ENCODE assay signal across 8 mouse cellular contexts in genomic region chr8:124663874-124664230, GRCm38 (mm10). TPM values are rescaled to one million over a fixed set of nuclear protein-coding genes. Genes with fewer than 3 reads are reported as not detected.
DNase-seq lines count a peak whose midpoint lies in the region; ATAC-seq and TF ChIP-seq lines count a peak whose summit lies in the region.

No protein-coding gene starts in this region.

- peak overlapping the region; percentile 77 for H3K4me2 ChIP-seq in neural tube, embryonic 11.5 days (ENCODE audit: low read depth)
- H3K4me2 ChIP-seq in limb, embryonic 14.5 days (replicated peaks; ENCODE audit: low read depth, low read length, severe bottlenecking): peak overlapping the region; percentile 77
- H3K4me2 ChIP-seq in stomach, embryonic 15.5 days: peak overlapping the region; percentile 76

- H3K4me1 ChIP-seq in neural tube, embryonic 11.5 days (ENCODE audit: control insufficient read depth, insufficient read depth, low read length): peaks cover 12% of the 10 kb centered on the region; the same call in 1 of the 2 replicates
- H3K4me1 ChIP-seq in limb, embryonic 14.5 days (ENCODE audit: control insufficient read depth, insufficient read depth, low read length): peaks cover 31% of the 10 kb centered on the region
- H3K4me1 ChIP-seq in stomach, embryonic 15.5 days: peaks cover 30% of the 10 kb centered on the region

- 45% methylated on average over 4 of the region's 4 CpGs for WGBS in neural tube, embryonic 11.5 days
- WGBS in limb, embryonic 14.5 days: 38% methylated on average over 4 of the region's 4 CpGs
- 40% methylated on average over 4 of the region's 4 CpGs for WGBS in stomach, embryonic 15.5 days

- ATAC-seq in neural tube, embryonic 11.5 days (ENCODE audit: insufficient read depth, low FRiP score, low TSS enrichment): no peak
- no peak for ATAC-seq in limb, embryonic 14.5 days (ENCODE audit: low FRiP score, low read depth)
- ATAC-seq in stomach, embryonic 15.5 days (ENCODE audit: insufficient read depth, low FRiP score, low read depth): no peak

- H3K9me3 ChIP-seq in neural tube, embryonic 11.5 days (ENCODE audit: control insufficient read depth, low read length): no peaks in the 10 kb centered on the region
- H3K9me3 ChIP-seq in limb, embryonic 14.5 days (ENCODE audit: control insufficient read depth, low read length): no peaks in the 10 kb centered on the region
- H3K9me3 ChIP-seq in stomach, embryonic 15.5 days: no peaks in the 10 kb centered on the region

- H3K27ac ChIP-seq in neural tube, embryonic 11.5 days (ENCODE audit: low read depth, low read length): peak overlapping the region; percentile 70
- peak overlapping the region; percentile 88 for H3K27ac ChIP-seq in limb, embryonic 14.5 days (replicated peaks; ENCODE audit: low read depth, low read length)
- H3K27ac ChIP-seq in stomach, embryonic 15.5 days: peak overlapping the region; percentile 92

- H3K27me3 ChIP-seq in neural tube, embryonic 11.5 days (ENCODE audit: control insufficient read depth, insufficient read depth, low read length): no peaks in the 10 kb centered on the region
- H3K27me3 ChIP-seq in limb, embryonic 14.5 days (ENCODE audit: control insufficient read depth, insufficient read depth, low read length): no peaks in the 10 kb centered on the region
- H3K27me3 ChIP-seq in stomach, embryonic 15.5 days (replicated peaks): no peaks in the 10 kb centered on the region

- peak overlapping the region; percentile 84 for H3K9ac ChIP-seq in neural tube, embryonic 11.5 days (ENCODE audit: low read length)
- peak overlapping the region; percentile 89 for H3K9ac ChIP-seq in limb, embryonic 14.5 days (ENCODE audit: low read depth, low read length, severe bottlenecking)
- H3K9ac ChIP-seq in stomach, embryonic 15.5 days: no peak overlapping the region

- H3K4me3 ChIP-seq in neural tube, embryonic 11.5 days (ENCODE audit: low read depth, low read length): peak overlapping the region; percentile 76
- peak overlapping the region; percentile 89 for H3K4me3 ChIP-seq in limb, embryonic 14.5 days (replicated peaks; ENCODE audit: low read length)
- H3K4me3 ChIP-seq in stomach, embryonic 15.5 days (replicated peaks): peak overlapping the region; percentile 87

- no peak for TF ChIP-seq POLR2A in limb, embryonic 14.5 days (IDR thresholded peaks at IDR 0.05; ENCODE audit: borderline replicate concordance, extremely low read depth, insufficient read depth, insufficient read length)

- H3K36me3 ChIP-seq in neural tube, embryonic 11.5 days (ENCODE audit: control insufficient read depth, insufficient read depth, low read length): no peaks in the 10 kb centered on the region
- peaks cover 7% of the 10 kb centered on the region; the same call in 1 of the 2 replicates for H3K36me3 ChIP-seq in limb, embryonic 14.5 days (ENCODE audit: control insufficient read depth, insufficient read depth, low read length)
- no peaks in the 10 kb centered on the region for H3K36me3 ChIP-seq in stomach, embryonic 15.5 days

- DNase-seq in embryo, embryonic 10 days (ENCODE audit: low spot score): peak; percentile 29
- DNase-seq in embryo, embryonic 9.5 days (ENCODE audit: extremely low spot score): no peak
- DNase-seq in neural tube, embryonic 11.5 days (ENCODE audit: low spot score): no peak
- no peak for DNase-seq in neural tube, embryonic 10.5 days (ENCODE audit: extremely low spot score, low spot score)
- no peak for DNase-seq in limb, embryonic 14.5 days (ENCODE audit: low spot score)
- DNase-seq in cerebellum, adult 11 months: no peak
- DNase-seq in ovary, postnatal 10 days (ENCODE audit: low spot score): no peak

RNA-seq across cellular contexts. Expression of gene 2310022B05Rik, which starts 0.7 kb away (rescaled TPM):
- 33.0 and 34.3 TPM in 2 replicates for polyA plus RNA-seq in neural tube, embryonic 11.5 days (2014; fragmentation: Nextera tagmentation; extraction: Ambion mirVana)
- 89.4 and 105 TPM in 2 replicates for polyA plus RNA-seq in limb, embryonic 14.5 days (2012; rRNA removed)
- 50.7 and 53.9 TPM in 2 replicates for polyA plus RNA-seq in limb, embryonic 14.5 days (2014; fragmentation: Nextera tagmentation; extraction: Ambion mirVana)
- 25.1 and 26.5 TPM in 2 replicates for polyA plus RNA-seq in stomach, embryonic 15.5 days (2015; fragmentation: Nextera tagmentation; extraction: Ambion mirVana)

RNA-seq across cellular contexts. Expression of gene Ttc13, which starts 57.9 kb away (rescaled TPM):
- polyA plus RNA-seq in neural tube, embryonic 11.5 days (2014; fragmentation: Nextera tagmentation; extraction: Ambion mirVana): 57.7 and 61.2 TPM in 2 replicates
- polyA plus RNA-seq in limb, embryonic 14.5 days (2012; rRNA removed): 42.6 and 44.3 TPM in 2 replicates
- 46.5 and 46.9 TPM in 2 replicates for polyA plus RNA-seq in limb, embryonic 14.5 days (2014; fragmentation: Nextera tagmentation; extraction: Ambion mirVana)
- 45.9 and 49.4 TPM in 2 replicates for polyA plus RNA-seq in stomach, embryonic 15.5 days (2015; fragmentation: Nextera tagmentation; extraction: Ambion mirVana)

RNA-seq across cellular contexts. Expression of gene Arv1, which starts 58.1 kb away (rescaled TPM):
- 27.7 and 31.4 TPM in 2 replicates for polyA plus RNA-seq in neural tube, embryonic 11.5 days (2014; fragmentation: Nextera tagmentation; extraction: Ambion mirVana)
- polyA plus RNA-seq in limb, embryonic 14.5 days (2012; rRNA removed): 30.2 and 35.9 TPM in 2 replicates
- polyA plus RNA-seq in limb, embryonic 14.5 days (2014; fragmentation: Nextera tagmentation; extraction: Ambion mirVana): 21.8 and 21.9 TPM in 2 replicates
- polyA plus RNA-seq in stomach, embryonic 15.5 days (2015; fragmentation: Nextera tagmentation; extraction: Ambion mirVana): 22.5 and 24.3 TPM in 2 replicates
